Mouse (Mus musculus): ENCODE measurements around the gene Haus4. TPM values are rescaled to one million over a fixed set of nuclear protein-coding genes. Genes with fewer than 3 reads are reported as not detected.
A peak's percentile ranks its signal among the peaks of the same experiment; 100 is the strongest.

The Haus4 gene
- polyA plus RNA-seq, 1 experiment from 2014 or later = 52.4 TPM

- Histone ChIP-seq H3K4me2 (ENCODE audit: low read depth, severe bottlenecking) (no peak overlapping the region), H3K27ac (replicated peaks; ENCODE audit: low read depth, low read length) (no peak overlapping the region), H3K9me3 (ENCODE audit: control insufficient read depth, low read length) (no peaks in the 10 kb centered on the region), H3K4me3 (ENCODE audit: low read depth, low read length) (no peak overlapping the region), H3K27me3 (ENCODE audit: control insufficient read depth, insufficient read depth, low read length) (no peaks in the 10 kb centered on the region), H3K36me3 (ENCODE audit: control insufficient read depth, insufficient read depth, low read length) (peaks cover 21% of the 10 kb centered on the region), H3K9ac (ENCODE audit: low read length) (no peak overlapping the region), H3K4me1 (ENCODE audit: control insufficient read depth, insufficient read depth, low read length) (peaks cover 20% of the 10 kb centered on the region)
- DNase-seq (ENCODE audit: low spot score) (peak; percentile 86), ATAC-seq (ENCODE audit: insufficient number of reproducible peaks, low FRiP score, low TSS enrichment, low read depth) (no peak)
- WGBS = 76% methylated on average over 15 of the region's 15 CpGs
Measured at GRCm38 (mm10) chr14:54568694-54569414, 14.4 kb upstream of the Haus4 start.

GRCm38 (mm10) chr14:54560527-54561242 is 6.3 kb upstream of the Haus4 start:
- no peaks in the 10 kb centered on the region for H3K9me3 ChIP-seq (ENCODE audit: control insufficient read depth, low read length)
- H3K4me3 ChIP-seq (ENCODE audit: low read depth, low read length) = no peak overlapping the region
- no peak for ATAC-seq (ENCODE audit: insufficient number of reproducible peaks, low FRiP score, low TSS enrichment, low read depth)
- DNase-seq (ENCODE audit: low spot score) = no peak
- 86% methylated on average over 14 of the region's 14 CpGs for WGBS
- no peak overlapping the region for H3K27ac ChIP-seq (replicated peaks; ENCODE audit: low read depth, low read length)
- no peak overlapping the region for H3K9ac ChIP-seq (ENCODE audit: low read length)
- no peak overlapping the region for H3K4me2 ChIP-seq (ENCODE audit: low read depth, severe bottlenecking)
- no peaks in the 10 kb centered on the region for H3K27me3 ChIP-seq (ENCODE audit: control insufficient read depth, insufficient read depth, low read length)
- H3K4me1 ChIP-seq (ENCODE audit: control insufficient read depth, insufficient read depth, low read length) = no peaks in the 10 kb centered on the region
- H3K36me3 ChIP-seq (ENCODE audit: control insufficient read depth, insufficient read depth, low read length) = no peaks in the 10 kb centered on the region

GRCm38 (mm10) chr14:54557330-54557729 is 2.9 kb upstream of the Haus4 start:
- no peak overlapping the region for H3K4me2 ChIP-seq (ENCODE audit: low read depth, severe bottlenecking)
- WGBS = 88% methylated on average over 8 of the region's 8 CpGs
- H3K36me3 ChIP-seq (ENCODE audit: control insufficient read depth, insufficient read depth, low read length) = no peaks in the 10 kb centered on the region
- no peaks in the 10 kb centered on the region for H3K9me3 ChIP-seq (ENCODE audit: control insufficient read depth, low read length)
- H3K4me3 ChIP-seq (ENCODE audit: low read depth, low read length) = no peak overlapping the region
- H3K27ac ChIP-seq (replicated peaks; ENCODE audit: low read depth, low read length) = no peak overlapping the region
- no peaks in the 10 kb centered on the region for H3K27me3 ChIP-seq (ENCODE audit: control insufficient read depth, insufficient read depth, low read length)
- ATAC-seq (ENCODE audit: insufficient number of reproducible peaks, low FRiP score, low TSS enrichment, low read depth) (no peak), DNase-seq (ENCODE audit: low spot score) (no peak)
- H3K4me1 ChIP-seq (ENCODE audit: control insufficient read depth, insufficient read depth, low read length) = 0 out of 2 replicates have a peak, but pooled peaks cover 4% of the 10 kb centered on the region
- H3K9ac ChIP-seq (ENCODE audit: low read length) = no peak overlapping the region

GRCm38 (mm10) chr14:54553454-54553974 is 902 bp downstream of the Haus4 start:
- Histone ChIP-seq H3K27me3 (ENCODE audit: control insufficient read depth, insufficient read depth, low read length) (no peaks in the 10 kb centered on the region), H3K9ac (ENCODE audit: low read length) (peak overlapping the region; percentile 77), H3K4me2 (ENCODE audit: low read depth, severe bottlenecking) (peak overlapping the region; percentile 92), H3K27ac (replicated peaks; ENCODE audit: low read depth, low read length) (peak overlapping the region; percentile 64), H3K4me3 (ENCODE audit: low read depth, low read length) (peak overlapping the region; percentile 54), H3K36me3 (ENCODE audit: control insufficient read depth, insufficient read depth, low read length) (peaks cover 1% of the 10 kb centered on the region; the same call in 1 of the 2 replicates), H3K9me3 (ENCODE audit: control insufficient read depth, low read length) (no peaks in the 10 kb centered on the region), H3K4me1 (ENCODE audit: control insufficient read depth, insufficient read depth, low read length) (0 out of 2 replicates have a peak, but pooled peaks cover 4% of the 10 kb centered on the region)
- DNase-seq (ENCODE audit: low spot score) = peak; percentile 64
- no peak for ATAC-seq (ENCODE audit: insufficient number of reproducible peaks, low FRiP score, low TSS enrichment, low read depth)
- 3% methylated on average over 21 of the region's 21 CpGs for WGBS

GRCm38 (mm10) chr14:54544703-54545102 is 9.7 kb downstream of the Haus4 start:
- Histone ChIP-seq H3K4me1 (ENCODE audit: control insufficient read depth, insufficient read depth, low read length) (no peaks in the 10 kb centered on the region), H3K4me2 (ENCODE audit: low read depth, severe bottlenecking) (no peak overlapping the region), H3K36me3 (ENCODE audit: control insufficient read depth, insufficient read depth, low read length) (peaks cover 11% of the 10 kb centered on the region), H3K9me3 (ENCODE audit: control insufficient read depth, low read length) (no peaks in the 10 kb centered on the region), H3K27me3 (ENCODE audit: control insufficient read depth, insufficient read depth, low read length) (no peaks in the 10 kb centered on the region), H3K27ac (replicated peaks; ENCODE audit: low read depth, low read length) (no peak overlapping the region), H3K4me3 (ENCODE audit: low read depth, low read length) (no peak overlapping the region), H3K9ac (ENCODE audit: low read length) (no peak overlapping the region)
- DNase-seq (ENCODE audit: low spot score) = no peak
- WGBS = 89% methylated on average over 5 of the region's 5 CpGs
- no peak for ATAC-seq (ENCODE audit: insufficient number of reproducible peaks, low FRiP score, low TSS enrichment, low read depth)

GRCm38 (mm10) chr14:54540771-54541170 is 13.6 kb downstream of the Haus4 start:
- Histone ChIP-seq H3K36me3 (ENCODE audit: control insufficient read depth, insufficient read depth, low read length) (peaks cover 9% of the 10 kb centered on the region), H3K4me2 (ENCODE audit: low read depth, severe bottlenecking) (no peak overlapping the region), H3K4me3 (ENCODE audit: low read depth, low read length) (no peak overlapping the region), H3K4me1 (ENCODE audit: control insufficient read depth, insufficient read depth, low read length) (no peaks in the 10 kb centered on the region), H3K9me3 (ENCODE audit: control insufficient read depth, low read length) (no peaks in the 10 kb centered on the region), H3K27me3 (ENCODE audit: control insufficient read depth, insufficient read depth, low read length) (no peaks in the 10 kb centered on the region), H3K9ac (ENCODE audit: low read length) (no peak overlapping the region), H3K27ac (replicated peaks; ENCODE audit: low read depth, low read length) (no peak overlapping the region)
- no peak for ATAC-seq (ENCODE audit: insufficient number of reproducible peaks, low FRiP score, low TSS enrichment, low read depth)
- 67% methylated on average over 11 of the region's 11 CpGs for WGBS
- DNase-seq (ENCODE audit: low spot score) = no peak

GRCm38 (mm10) chr14:54538580-54538979 is 15.8 kb downstream of the Haus4 start:
- 83% methylated on average over 2 of the region's 2 CpGs for WGBS
- Histone ChIP-seq H3K27me3 (ENCODE audit: control insufficient read depth, insufficient read depth, low read length) (no peaks in the 10 kb centered on the region), H3K9me3 (ENCODE audit: control insufficient read depth, low read length) (no peaks in the 10 kb centered on the region), H3K4me3 (ENCODE audit: low read depth, low read length) (no peak overlapping the region), H3K36me3 (ENCODE audit: control insufficient read depth, insufficient read depth, low read length) (peaks cover 5% of the 10 kb centered on the region; the same call in 1 of the 2 replicates), H3K27ac (replicated peaks; ENCODE audit: low read depth, low read length) (no peak overlapping the region), H3K4me1 (ENCODE audit: control insufficient read depth, insufficient read depth, low read length) (no peaks in the 10 kb centered on the region), H3K9ac (ENCODE audit: low read length) (no peak overlapping the region), H3K4me2 (ENCODE audit: low read depth, severe bottlenecking) (no peak overlapping the region)
- no peak for ATAC-seq (ENCODE audit: insufficient number of reproducible peaks, low FRiP score, low TSS enrichment, low read depth)
- DNase-seq (ENCODE audit: low spot score) = no peak

- no peaks in the 10 kb centered on the region for H3K27me3 ChIP-seq (ENCODE audit: control insufficient read depth, insufficient read depth, low read length)
- H3K36me3 ChIP-seq (ENCODE audit: control insufficient read depth, insufficient read depth, low read length) = no peaks in the 10 kb centered on the region
- 13% methylated on average over 17 of the region's 17 CpGs for WGBS
- no peak overlapping the region for H3K4me3 ChIP-seq (ENCODE audit: low read depth, low read length)
- peaks cover 8% of the 10 kb centered on the region; the same call in 1 of the 2 replicates for H3K4me1 ChIP-seq (ENCODE audit: control insufficient read depth, insufficient read depth, low read length)
- no peak overlapping the region for H3K4me2 ChIP-seq (ENCODE audit: low read depth, severe bottlenecking)
- H3K27ac ChIP-seq (replicated peaks; ENCODE audit: low read depth, low read length) = no peak overlapping the region
- peak; percentile 84 for ATAC-seq (ENCODE audit: insufficient number of reproducible peaks, low FRiP score, low TSS enrichment, low read depth)
- no peak overlapping the region for H3K9ac ChIP-seq (ENCODE audit: low read length)
- DNase-seq (ENCODE audit: low spot score) = peak; percentile 97
- no peaks in the 10 kb centered on the region for H3K9me3 ChIP-seq (ENCODE audit: control insufficient read depth, low read length)
Measured at GRCm38 (mm10) chr14:54528446-54529111, 25.8 kb downstream of the Haus4 start.
